Mouse (Mus musculus): Measurements from ENCODE around the gene Mfrp. TPM values are rescaled to one million over a fixed set of nuclear protein-coding genes. Genes with fewer than 3 reads are reported as not detected.

Mfrp gene
- polyA plus RNA-seq, 1 experiment from 2014 or later: 0.26 TPM

DNA sequence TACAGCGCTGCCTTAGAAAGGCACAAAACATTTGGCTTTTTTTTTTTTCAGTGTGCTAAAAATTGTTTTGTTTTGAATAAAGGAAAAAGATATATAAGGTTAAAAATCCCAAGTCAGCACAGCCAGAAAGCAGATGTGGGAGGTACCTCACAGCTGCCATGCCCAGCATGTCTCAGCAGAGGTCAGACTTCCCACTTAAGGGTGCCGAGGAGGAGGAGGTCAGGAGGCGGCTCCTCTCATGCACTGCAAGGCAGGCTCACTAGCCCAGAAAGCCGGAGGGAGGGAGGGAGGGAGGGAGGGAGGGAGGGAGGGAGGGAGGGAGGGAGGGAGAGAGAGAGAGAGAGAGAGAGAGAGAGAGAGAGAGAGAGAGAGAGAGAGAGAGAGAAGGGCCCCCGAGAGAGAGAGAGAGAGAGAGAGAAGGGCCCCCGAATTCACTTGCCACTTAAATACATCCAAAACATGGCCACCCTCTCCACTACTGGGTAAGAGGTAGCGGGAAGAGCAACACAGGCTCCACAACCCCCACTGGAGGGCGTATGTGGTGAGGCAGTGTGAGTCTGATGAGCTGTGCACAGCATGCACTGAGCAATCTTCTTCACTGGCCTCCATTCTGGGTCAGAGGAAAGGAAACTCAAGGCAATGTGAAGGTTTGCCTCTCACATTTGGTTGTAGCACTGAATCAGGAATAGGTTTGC, 42.6 kb downstream of the Mfrp start:
- no peak for DNase-seq (ENCODE audit: extremely low spot score, low spot score)
- WGBS: 26% methylated on average over 7 of the region's 8 CpGs
- H3K36me3 ChIP-seq (replicated peaks): peaks cover 84% of the 10 kb centered on the region

GRCm38 (mm10) chr9:44144718-44145060, 43.2 kb downstream of the Mfrp start:
- Histone ChIP-seq H3K4me1 (peaks cover 18% of the 10 kb centered on the region), H3K9me3 (no peaks in the 10 kb centered on the region), H3K4me3 (no peak overlapping the region), H3K27me3 (ENCODE audit: poor library complexity, severe bottlenecking) (no peaks in the 10 kb centered on the region), H3K36me3 (replicated peaks) (peaks cover 84% of the 10 kb centered on the region), H3K27ac (no peak overlapping the region)
- DNase-seq (ENCODE audit: extremely low spot score, low spot score): no peak

More for the DNA sequence above, 42.6 kb downstream of the Mfrp start:
- peaks cover 20% of the 10 kb centered on the region for H3K4me1 ChIP-seq
- no peaks in the 10 kb centered on the region for H3K9me3 ChIP-seq
- no peaks in the 10 kb centered on the region for H3K27me3 ChIP-seq (ENCODE audit: poor library complexity, severe bottlenecking)
- H3K4me3 ChIP-seq: no peak overlapping the region
- 0 out of 2 replicates have a peak overlapping the region, but pooled peaks have one; percentile 25 for H3K27ac ChIP-seq

DNA sequence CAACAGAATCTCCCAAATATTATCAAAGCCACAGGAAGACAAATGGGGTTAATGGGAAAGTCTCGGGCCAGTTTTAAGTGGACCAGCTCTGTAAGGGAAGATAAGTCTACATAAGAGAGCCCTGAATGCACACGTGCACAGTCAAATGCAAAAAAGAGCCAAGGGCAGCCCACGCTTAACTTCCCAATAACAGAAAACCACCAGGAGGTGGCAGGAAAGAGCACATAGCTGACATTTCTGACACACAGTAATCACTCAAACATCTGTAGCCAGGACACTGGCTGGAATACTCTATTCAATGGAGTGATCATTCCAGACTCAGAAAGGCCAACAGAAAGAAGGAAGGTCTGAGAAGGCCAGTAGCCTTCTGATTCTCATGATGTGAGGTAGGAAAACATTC, 45.8 kb downstream of the Mfrp start:
- Histone ChIP-seq H3K27ac (no peak overlapping the region), H3K36me3 (replicated peaks) (peaks cover 86% of the 10 kb centered on the region), H3K4me1 (peaks cover 18% of the 10 kb centered on the region), H3K27me3 (ENCODE audit: poor library complexity, severe bottlenecking) (no peaks in the 10 kb centered on the region), H3K4me3 (no peak overlapping the region), H3K9me3 (no peaks in the 10 kb centered on the region)
- 67% methylated on average over 3 of the region's 3 CpGs for WGBS
- DNase-seq (ENCODE audit: extremely low spot score, low spot score): no peak

Other genes starting within 250 kb of the Mfrp start
- gene Thy1, start 58.3 kb upstream of the Mfrp start, polyA plus RNA-seq (2016; fragmentation: Nextera tagmentation; extraction: Ambion mirVana): not detected in 2 replicates
- gene Usp2, start 34.7 kb upstream of the Mfrp start, polyA plus RNA-seq (2016; fragmentation: Nextera tagmentation; extraction: Ambion mirVana): 12.7 and 12.9 TPM in 2 replicates
- not detected in 2 replicates for gene C1qtnf5, start 5.5 kb downstream of the Mfrp start, polyA plus RNA-seq (2016; fragmentation: Nextera tagmentation; extraction: Ambion mirVana)
- 0.06 and 0.36 TPM in 2 replicates for gene Gm49380, start 11.8 kb downstream of the Mfrp start, polyA plus RNA-seq (2016; fragmentation: Nextera tagmentation; extraction: Ambion mirVana)
- gene Rnf26, start 11.8 kb downstream of the Mfrp start, polyA plus RNA-seq (2016; fragmentation: Nextera tagmentation; extraction: Ambion mirVana): 79.5 and 81.5 TPM in 2 replicates
- 10.1 and 11.4 TPM in 2 replicates for gene Mcam, start 32.7 kb downstream of the Mfrp start, polyA plus RNA-seq (2016; fragmentation: Nextera tagmentation; extraction: Ambion mirVana)
- gene Cbl, start 132.3 kb downstream of the Mfrp start, polyA plus RNA-seq (2016; fragmentation: Nextera tagmentation; extraction: Ambion mirVana): 21.3 and 23.8 TPM in 2 replicates
- gene Ccdc153, start 138.9 kb downstream of the Mfrp start, polyA plus RNA-seq (2016; fragmentation: Nextera tagmentation; extraction: Ambion mirVana): not detected in 2 replicates
- gene Pdzd3, start 149.7 kb downstream of the Mfrp start, polyA plus RNA-seq (2016; fragmentation: Nextera tagmentation; extraction: Ambion mirVana): 0.06 TPM in 1 of 2 replicates, not detected in the other
- gene Nlrx1, start 166.9 kb downstream of the Mfrp start, polyA plus RNA-seq (2016; fragmentation: Nextera tagmentation; extraction: Ambion mirVana): 2.8 and 2.9 TPM in 2 replicates
- 5.3 and 7.2 TPM in 2 replicates for gene Abcg4, start 186.9 kb downstream of the Mfrp start, polyA plus RNA-seq (2016; fragmentation: Nextera tagmentation; extraction: Ambion mirVana)
- 32.8 and 33.0 TPM in 2 replicates for gene Hinfp, start 203.9 kb downstream of the Mfrp start, polyA plus RNA-seq (2016; fragmentation: Nextera tagmentation; extraction: Ambion mirVana)
- 8.3 and 8.7 TPM in 2 replicates for gene C2cd2l, start 218.6 kb downstream of the Mfrp start, polyA plus RNA-seq (2016; fragmentation: Nextera tagmentation; extraction: Ambion mirVana)
- gene Dpagt1, start 224.3 kb downstream of the Mfrp start, polyA plus RNA-seq (2016; fragmentation: Nextera tagmentation; extraction: Ambion mirVana): 48.0 and 49.3 TPM in 2 replicates
- gene H2afx, start 233.0 kb downstream of the Mfrp start, polyA plus RNA-seq (2016; fragmentation: Nextera tagmentation; extraction: Ambion mirVana): 524 and 528 TPM in 2 replicates
- gene Hmbs, start 242.5 kb downstream of the Mfrp start, polyA plus RNA-seq (2016; fragmentation: Nextera tagmentation; extraction: Ambion mirVana): 196 and 210 TPM in 2 replicates